Mouse (Mus musculus): ENCODE results near the gene Cntn5.

DNA sequence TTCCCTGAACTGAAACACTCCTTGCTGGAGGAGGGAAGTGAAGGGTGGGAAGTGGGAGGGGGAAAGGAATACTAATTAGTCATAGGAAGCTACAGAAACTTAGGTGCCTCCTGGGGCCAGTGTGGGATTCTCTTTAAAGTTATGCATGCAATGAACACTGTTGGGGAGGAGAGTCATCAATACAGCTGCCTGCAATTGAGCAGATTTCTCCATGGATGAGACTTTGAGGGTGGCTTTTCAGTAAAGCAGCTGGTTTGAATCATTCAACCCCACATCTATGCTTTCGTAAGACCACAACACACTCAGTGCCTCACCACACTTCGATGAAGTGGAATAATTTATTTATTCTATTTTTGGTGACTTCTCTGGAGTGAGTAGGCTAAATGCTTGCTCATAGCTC is 674.9 kb downstream of the Cntn5 start:
- TF ChIP-seq CTCF (IDR thresholded peaks at IDR 0.05; ENCODE audit: low read depth, low read length) (no peak), POLR2A (IDR thresholded peaks at IDR 0.05; ENCODE audit: borderline replicate concordance, low read depth, low read length) (no peak)

Data from bone marrow macrophage, adult 2 months (primary cell).